In genomic region chr17:32013659-32014058, GRCm38 (mm10) we compare ENCODE assay signal across 17 mouse cellular contexts. TPM values are rescaled to one million over a fixed set of nuclear protein-coding genes. Genes with fewer than 3 reads are reported as not detected.
"Had no signal": no experiment of that assay in that cellular context is flagged by ENCODE, and none has a peak within 500 bp of the region (broad histone marks: within the 10 kb centered on the region; RNA-seq: fewer than 3 reads in every experiment).

No protein-coding gene starts in this region.

- H3K4me1 ChIP-seq: midbrain, embryonic 10.5 days; neural tube, embryonic 13.5 days; stomach, embryonic 15.5 days had no signal

- ATAC-seq: inflammation-experienced regulatory T-cells, adult 6 months had no signal

- H3K36me3 ChIP-seq: kidney, embryonic 15.5 days; limb, embryonic 13.5 days; lung, embryonic 15.5 days; midbrain, embryonic 10.5 days; neural tube, embryonic 13.5 days; stomach, embryonic 15.5 days had no signal

- H3K4me3 ChIP-seq: kidney, embryonic 15.5 days; limb, embryonic 13.5 days; lung, embryonic 15.5 days; midbrain, embryonic 10.5 days; neural tube, embryonic 13.5 days; stomach, embryonic 15.5 days had no signal

- H3K27me3 ChIP-seq: kidney, embryonic 15.5 days; limb, embryonic 13.5 days; lung, embryonic 15.5 days; neural tube, embryonic 13.5 days; stomach, embryonic 15.5 days had no signal

- H3K27ac ChIP-seq: kidney, embryonic 15.5 days; limb, embryonic 13.5 days; liver, embryonic 14.5 days; lung, embryonic 15.5 days; midbrain, embryonic 10.5 days; neural tube, embryonic 13.5 days; stomach, embryonic 15.5 days had no signal

- H3K9ac ChIP-seq: kidney, embryonic 15.5 days; limb, embryonic 13.5 days; liver, embryonic 14.5 days; lung, embryonic 15.5 days; neural tube, embryonic 13.5 days; stomach, embryonic 15.5 days had no signal

- H3K9me3 ChIP-seq: kidney, embryonic 15.5 days; limb, embryonic 13.5 days; lung, embryonic 15.5 days; midbrain, embryonic 10.5 days; neural tube, embryonic 13.5 days; stomach, embryonic 15.5 days had no signal

- DNase-seq: kidney, adult 18-20 months; kidney, postnatal 14 days; left cerebral cortex, postnatal 4 days; lung, postnatal 36 days; midbrain, embryonic 14.5 days; retina, postnatal 1 day; right cerebral cortex, postnatal 4 days; thymus, postnatal 4 days had no signal

- H3K4me2 ChIP-seq: kidney, embryonic 15.5 days; limb, embryonic 13.5 days; lung, embryonic 15.5 days; neural tube, embryonic 13.5 days; stomach, embryonic 15.5 days had no signal

RNA-seq across cellular contexts. Expression of gene Hsf2bp, which starts 22.5 kb away (rescaled TPM):
- total RNA-seq: megakaryocyte, adult 5-6 weeks had no signal
